Mouse (Mus musculus) bone marrow, adult 2 months (tissue): ENCODE measurements around the gene Gsto1. TPM values are rescaled to one million over a fixed set of nuclear protein-coding genes. Genes with fewer than 3 reads are reported as not detected.
A peak's percentile ranks its signal among the peaks of the same experiment; 100 is the strongest.

Experiments
- H3K27ac ChIP-seq: fragments of 200-500 bp; 2 replicates; pipeline ENCODE4 v1.5.1; 2012; ENCODE audit warnings: low read depth, mild to moderate bottlenecking, control low read depth, inconsistent platforms, low read length; ENCODE audit not compliant: control insufficient read depth, poor library complexity, insufficient read depth
- H3K4me1 ChIP-seq: fragments of 200-500 bp; 2 replicates; pipeline ENCODE4 v1.6.1; 2011; ENCODE audit warnings: low read length; ENCODE audit not compliant: control insufficient read depth, insufficient read depth
- H3K4me3 ChIP-seq: fragments of 200-500 bp; replicated peaks from 2 replicates; pipeline ENCODE3; 2011; ENCODE audit warnings: mild to moderate bottlenecking, low read depth, low read length, control low read depth; ENCODE audit not compliant: control insufficient read depth
- CTCF ChIP-seq: fragments of 200-500 bp; IDR thresholded peaks from 2 replicates; pipeline ENCODE4 v1.5.1; 2011; ENCODE audit warnings: low read length, control low read depth; ENCODE audit not compliant: control insufficient read depth, insufficient read depth
- POLR2A ChIP-seq: fragments of 200-500 bp; IDR thresholded peaks from 2 replicates; pipeline ENCODE4 v1.6.1; 2011; ENCODE audit warnings: low read depth, mild to moderate bottlenecking, control low read depth, low read length, borderline replicate concordance; ENCODE audit not compliant: control insufficient read depth
- WGBS: fragments of 180-500 bp; shearing (Covaris S2); methylation state at CpG from one replicate; pipeline ENCODE4 v1.1.7; 2018; 5-methylcytosine and 5-hydroxymethylcytosine counted together
- polyA plus RNA-seq: library from polyadenylated mRNA; stranded (reverse); fragments of >200 nt; gene quantifications from 2 replicates; pipeline ENCODE4 v1.2.4, GENCODE M21; 2011; ENCODE audit warnings: low replicate concordance; ENCODE audit not compliant: missing spikeins, insufficient read depth, insufficient read length

Gene Gsto1
- polyA plus RNA-seq, 1 experiment: 34.2 TPM

- Histone ChIP-seq H3K4me1 (peaks cover 9% of the 10 kb centered on the region), H3K27ac (peak overlapping the region; percentile 2; the same call in 1 of the 2 replicates), H3K4me3 (no peak overlapping the region)
- WGBS: 7% methylated on average over 10 of the region's 10 CpGs
- TF ChIP-seq CTCF (no peak), POLR2A (no peak)
Observed at GRCm38 (mm10) chr19:47890489-47891130, 35.8 kb downstream of the Gsto1 start.

- no peak for TF ChIP-seq POLR2A
- no peak for TF ChIP-seq CTCF
- WGBS: 85% methylated on average over 11 of the region's 11 CpGs
- peaks cover 9% of the 10 kb centered on the region for H3K4me1 ChIP-seq
- no peak overlapping the region for H3K4me3 ChIP-seq
- H3K27ac ChIP-seq: no peak overlapping the region
Observed at GRCm38 (mm10) chr19:47891562-47892312, 37.0 kb downstream of the Gsto1 start.

GRCm38 (mm10) chr19:47893092-47893491, 38.3 kb downstream of the Gsto1 start:
- 85% methylated on average over 6 of the region's 6 CpGs for WGBS
- Histone ChIP-seq H3K27ac (no peak overlapping the region), H3K4me3 (no peak overlapping the region), H3K4me1 (peaks cover 7% of the 10 kb centered on the region)
- TF ChIP-seq POLR2A (no peak), CTCF (no peak)

- no peak for TF ChIP-seq POLR2A
- no peak for TF ChIP-seq CTCF
- WGBS: 37% methylated on average over 8 of the region's 8 CpGs
- no peak overlapping the region for H3K27ac ChIP-seq
- H3K4me3 ChIP-seq: no peak overlapping the region
- peaks cover 3% of the 10 kb centered on the region; the same call in 1 of the 2 replicates for H3K4me1 ChIP-seq
Observed at GRCm38 (mm10) chr19:47898472-47899079, 43.8 kb downstream of the Gsto1 start.

- H3K4me3 ChIP-seq: no peak overlapping the region
- no peak overlapping the region for H3K27ac ChIP-seq
- TF ChIP-seq POLR2A: no peak
- TF ChIP-seq CTCF: peak; percentile 52; the same call in 1 of the 2 replicates
- peaks cover 7% of the 10 kb centered on the region; the same call in 1 of the 2 replicates for H3K4me1 ChIP-seq
- 58% methylated on average over 6 of the region's 6 CpGs for WGBS
Observed at GRCm38 (mm10) chr19:47900012-47900411, 45.2 kb downstream of the Gsto1 start.

- no peak for TF ChIP-seq CTCF
- no peak for TF ChIP-seq POLR2A
- Histone ChIP-seq H3K4me1 (peaks cover 10% of the 10 kb centered on the region), H3K27ac (no peak overlapping the region), H3K4me3 (no peak overlapping the region)
- WGBS: 70% methylated on average over 10 of the region's 10 CpGs
Observed at GRCm38 (mm10) chr19:47900558-47900957, 45.8 kb downstream of the Gsto1 start.

- WGBS: 49% methylated on average over 13 of the region's 13 CpGs
- Histone ChIP-seq H3K27ac (no peak overlapping the region), H3K4me3 (no peak overlapping the region), H3K4me1 (peaks cover 13% of the 10 kb centered on the region)
- no peak for TF ChIP-seq POLR2A
- TF ChIP-seq CTCF: no peak
Observed at GRCm38 (mm10) chr19:47902316-47903201, 47.8 kb downstream of the Gsto1 start.
